In genomic region chr1:105997282-105997681, GRCm38 (mm10) we compare ENCODE assay signal across 13 mouse cellular contexts. TPM values are rescaled to one million over a fixed set of nuclear protein-coding genes. Genes with fewer than 3 reads are reported as not detected.
DNase-seq lines count a peak whose midpoint lies in the region; ATAC-seq and TF ChIP-seq lines count a peak whose summit lies in the region.
"Had no signal": no experiment of that assay in that cellular context is flagged by ENCODE, and none has a peak within 500 bp of the region (broad histone marks: within the 10 kb centered on the region; RNA-seq: fewer than 3 reads in every experiment).

No protein-coding gene starts in this region.

- ATAC-seq in granulocyte monocyte progenitor cell, adult 5-6 weeks (replicated peaks; ENCODE audit: poor library complexity, severe bottlenecking), result peak; percentile 26; the same call in 1 of the 2 replicates
- no peak for ATAC-seq in lung, embryonic 15.5 days (ENCODE audit: borderline replicate concordance, extremely low read depth, low FRiP score, low TSS enrichment)
- ATAC-seq: forebrain, embryonic 16.5 days; intestine, postnatal 0 days; midbrain, embryonic 15.5 days had no signal

- no peak for TF ChIP-seq CTCF in heart, adult 2 months (IDR thresholded peaks at IDR 0.05)

- peaks cover 14% of the 10 kb centered on the region for H3K4me1 ChIP-seq in heart, adult 2 months (ENCODE audit: control insufficient read depth, insufficient read depth, low read length)
- H3K4me1 ChIP-seq in heart, embryonic 10.5 days, result peaks cover 27% of the 10 kb centered on the region
- peaks cover 31% of the 10 kb centered on the region for H3K4me1 ChIP-seq in lung, embryonic 15.5 days

- H3K79me2 ChIP-seq in heart, adult 2 months (replicated peaks; ENCODE audit: control insufficient read depth, insufficient read depth, low read length), result peaks cover 1% of the 10 kb centered on the region; the same call in 1 of the 2 replicates

- no peak overlapping the region for H3K4me3 ChIP-seq in heart, adult 2 months
- no peak overlapping the region for H3K4me3 ChIP-seq in heart, embryonic 10.5 days
- no peak overlapping the region for H3K4me3 ChIP-seq in lung, embryonic 15.5 days
- H3K4me3 ChIP-seq: limb, embryonic 12.5 days; midbrain, embryonic 15.5 days had no signal

- no peak for TF ChIP-seq POLR2A in heart, adult 2 months (IDR thresholded peaks at IDR 0.05; ENCODE audit: insufficient read depth, low read depth, low read length)

- no peaks in the 10 kb centered on the region for H3K9me3 ChIP-seq in heart, embryonic 10.5 days
- H3K9me3 ChIP-seq in lung, embryonic 15.5 days, result no peaks in the 10 kb centered on the region
- H3K9me3 ChIP-seq: limb, embryonic 12.5 days; midbrain, embryonic 15.5 days had no signal

- no peaks in the 10 kb centered on the region for H3K27me3 ChIP-seq in heart, adult 2 months (ENCODE audit: control insufficient read depth, insufficient read depth, low read length)
- no peaks in the 10 kb centered on the region for H3K27me3 ChIP-seq in heart, embryonic 10.5 days (ENCODE audit: insufficient read depth, poor library complexity, severe bottlenecking)
- no peaks in the 10 kb centered on the region for H3K27me3 ChIP-seq in lung, embryonic 15.5 days
- H3K27me3 ChIP-seq: limb, embryonic 12.5 days; midbrain, embryonic 15.5 days had no signal

- H3K36me3 ChIP-seq in heart, adult 2 months (ENCODE audit: control insufficient read depth, insufficient read depth, low read length), result peaks cover 16% of the 10 kb centered on the region
- H3K36me3 ChIP-seq in heart, embryonic 10.5 days, result no peaks in the 10 kb centered on the region
- no peaks in the 10 kb centered on the region for H3K36me3 ChIP-seq in lung, embryonic 15.5 days
- H3K36me3 ChIP-seq: limb, embryonic 12.5 days; midbrain, embryonic 15.5 days had no signal

- peak overlapping the region; percentile 10; the same call in 1 of the 2 replicates for H3K27ac ChIP-seq in heart, adult 2 months
- no peak overlapping the region for H3K27ac ChIP-seq in heart, embryonic 10.5 days
- H3K27ac ChIP-seq in lung, embryonic 15.5 days, result 0 out of 2 replicates have a peak overlapping the region, but pooled peaks have one; percentile 1
- H3K27ac ChIP-seq: limb, embryonic 12.5 days; midbrain, embryonic 15.5 days had no signal

- intact Hi-C loops in heart, adult 2 months (cut with DNase I), result loop anchor here (10.0 kb wide), 1 partner anchor 178 kb away; the partner anchor contains the start of gene Phlpp1
- intact Hi-C loops in left cerebral cortex, postnatal 25 days (cut with DNase I), result no loop called here

- no peak for TF ChIP-seq EP300 in heart, adult 2 months (IDR thresholded peaks at IDR 0.05; ENCODE audit: insufficient read depth, low read depth, low read length)

- H3K4me2 ChIP-seq in lung, embryonic 15.5 days, result no peak overlapping the region
- H3K4me2 ChIP-seq: limb, embryonic 12.5 days; midbrain, embryonic 15.5 days had no signal

- no peak for DNase-seq in heart, adult 2 months
- no peak for DNase-seq in heart, embryonic 10.5 days (ENCODE audit: low spot score)
- DNase-seq in MN1 (ENCODE audit: low spot score), result peak; percentile 27
- no peak for DNase-seq in right cerebral cortex, postnatal 25 days
- no peak for DNase-seq in left cerebral cortex, postnatal 25 days (ENCODE audit: low spot score in 2 of 2)
- DNase-seq: spleen, adult 18-20 months; thymus, adult 18-20 months had no signal

- WGBS in heart, adult 2 months, result 29% methylated on average over 3 of the region's 3 CpGs
- 71% methylated on average over 3 of the region's 3 CpGs for WGBS in heart, embryonic 10.5 days
- 21% methylated on average over 3 of the region's 3 CpGs for WGBS in lung, embryonic 15.5 days

- no peak overlapping the region for H3K9ac ChIP-seq in heart, adult 2 months (ENCODE audit: low read depth, low read length)
- H3K9ac ChIP-seq in lung, embryonic 15.5 days, result no peak overlapping the region
- H3K9ac ChIP-seq: limb, embryonic 12.5 days; midbrain, embryonic 15.5 days had no signal

RNA-seq across cellular contexts. Expression of gene Zcchc2, which starts 7.1 kb away (rescaled TPM):
- 1 to 10 TPM; 6.6 to 9.8 TPM for total RNA-seq in heart, adult 2 months (2021)
- 8.3 and 10.6 TPM in 2 replicates for polyA plus RNA-seq in heart, adult 2 months (2012; rRNA removed)
- polyA plus RNA-seq in heart, embryonic 10.5 days (2016; fragmentation: Nextera tagmentation; extraction: Ambion mirVana), result 1.8 and 2.4 TPM in 2 replicates
- 14.8 and 18.7 TPM in 2 replicates for total RNA-seq in granulocyte monocyte progenitor cell, adult 5-6 weeks (2014; fragmentation: Nextera tagmentation)
- 13.7 and 15.9 TPM in 2 replicates for total RNA-seq in granulocyte monocyte progenitor cell, adult 5-6 weeks (2017)
- polyA plus RNA-seq in lung, embryonic 15.5 days (2015; fragmentation: Nextera tagmentation; extraction: Ambion mirVana), result 2.0 and 2.3 TPM in 2 replicates
- total RNA-seq in left cerebral cortex, postnatal 25 days (2021), result 10 to 100 TPM; 22.1 to 27.1 TPM
